Mouse (Mus musculus): ENCODE data around the gene Egln1. TPM values are rescaled to one million over a fixed set of nuclear protein-coding genes. Genes with fewer than 3 reads are reported as not detected.

Egln1 gene
- total RNA-seq, 2 experiments from 2014 or later = 60.0 to 71.9 TPM

GRCm38 (mm10) chr8:124905482-124905881 is 43.6 kb downstream of the Egln1 start:
- no peak for DNase-seq

- no peak for DNase-seq
Observed at GRCm38 (mm10) chr8:124903198-124903597, 45.9 kb downstream of the Egln1 start.

GRCm38 (mm10) chr8:124898251-124898905 is 50.7 kb downstream of the Egln1 start:
- no peak for DNase-seq

GRCm38 (mm10) chr8:124897386-124898250 is 51.5 kb downstream of the Egln1 start, which contains the start of the genes Exoc8 and Sprtn:
Exoc8 (minus strand) TSS chr8:124897705.
Sprtn (plus strand) TSS chr8:124897886.
- DNase-seq = peak; percentile 99

GRCm38 (mm10) chr8:124896632-124897385 is 52.3 kb downstream of the Egln1 start:
- DNase-seq = peak; percentile 77

DNA sequence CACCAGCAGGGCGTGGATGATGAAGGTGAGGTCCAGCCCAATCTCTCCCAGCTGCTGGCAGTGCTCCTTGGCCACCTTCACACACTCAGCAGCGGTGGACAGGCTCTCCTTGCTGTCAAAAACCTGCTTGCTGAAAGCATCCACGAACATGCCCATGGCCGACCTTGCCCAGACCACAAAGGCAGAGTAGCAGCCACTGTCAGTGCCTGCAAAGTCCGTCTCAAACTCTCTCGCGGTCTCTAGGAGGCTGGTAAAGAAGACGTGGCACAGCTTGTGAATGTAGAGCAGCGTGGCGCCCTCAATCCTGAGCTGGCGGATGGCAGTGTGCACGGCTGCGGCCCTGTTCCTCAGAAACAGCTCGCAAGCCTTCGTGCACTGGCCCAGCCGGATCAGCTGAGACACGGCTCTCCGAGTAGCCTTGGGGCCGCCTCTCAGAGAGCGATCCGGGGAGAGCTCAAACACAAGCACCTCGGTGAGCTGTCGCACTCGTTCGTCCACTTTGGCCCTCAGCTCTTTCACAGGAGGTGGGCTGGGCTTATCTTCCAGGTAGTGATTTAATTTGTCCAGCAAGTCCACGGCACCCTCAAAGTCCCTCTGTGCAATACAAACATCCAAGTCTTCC is 53.0 kb downstream of the Egln1 start:
- DNase-seq = no peak

GRCm38 (mm10) chr8:124892596-124892995 is 56.5 kb downstream of the Egln1 start:
- no peak for DNase-seq

DNA sequence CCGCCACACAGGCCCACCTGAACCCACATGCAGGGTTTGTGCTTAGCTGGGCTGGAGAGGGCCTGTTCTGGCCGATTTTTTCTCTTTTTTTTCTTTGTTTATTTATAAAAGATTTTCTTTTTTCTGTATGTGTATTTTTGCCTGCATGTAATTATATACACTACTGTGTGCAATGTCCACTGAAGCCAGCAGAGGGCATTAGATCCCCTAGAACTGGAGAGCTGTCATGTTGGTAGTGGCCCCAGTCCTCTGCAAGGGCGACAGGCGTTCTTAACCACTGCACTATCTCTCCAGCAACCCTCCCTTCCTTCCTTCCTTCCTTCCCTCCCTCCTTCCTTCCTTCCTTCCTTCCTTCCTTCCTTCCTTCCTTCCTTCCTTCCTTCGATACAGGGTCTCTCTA is 60.7 kb downstream of the Egln1 start:
- no peak for DNase-seq

DNA sequence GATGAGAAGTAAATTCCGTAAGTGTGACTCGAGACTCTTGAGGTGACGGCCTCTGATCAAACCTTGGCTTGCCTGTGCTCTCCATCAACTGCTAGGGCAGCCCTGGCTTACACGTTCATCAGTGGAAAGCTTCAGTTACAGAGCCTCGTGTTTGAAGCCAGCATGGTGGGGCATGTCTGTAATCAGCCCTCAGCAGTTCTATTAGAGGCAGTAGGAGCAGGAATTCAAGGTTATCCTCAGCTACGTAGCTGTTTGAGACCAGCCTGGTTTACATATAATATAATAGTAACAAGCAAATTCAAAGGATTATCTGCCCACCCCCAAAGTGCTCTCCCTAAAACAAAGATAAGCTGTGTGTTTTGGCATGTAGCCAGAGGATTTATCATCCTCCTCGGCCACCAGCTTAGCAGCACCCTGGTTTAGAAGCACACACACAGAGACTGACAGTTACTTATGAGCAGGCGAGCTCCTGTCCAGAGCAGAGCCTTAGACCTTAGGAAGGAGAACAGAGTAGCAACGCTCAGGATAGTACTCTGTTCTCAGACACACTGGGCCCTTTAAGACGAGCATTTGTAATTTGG is 70.1 kb downstream of the Egln1 start:
- no peak for DNase-seq

DNA sequence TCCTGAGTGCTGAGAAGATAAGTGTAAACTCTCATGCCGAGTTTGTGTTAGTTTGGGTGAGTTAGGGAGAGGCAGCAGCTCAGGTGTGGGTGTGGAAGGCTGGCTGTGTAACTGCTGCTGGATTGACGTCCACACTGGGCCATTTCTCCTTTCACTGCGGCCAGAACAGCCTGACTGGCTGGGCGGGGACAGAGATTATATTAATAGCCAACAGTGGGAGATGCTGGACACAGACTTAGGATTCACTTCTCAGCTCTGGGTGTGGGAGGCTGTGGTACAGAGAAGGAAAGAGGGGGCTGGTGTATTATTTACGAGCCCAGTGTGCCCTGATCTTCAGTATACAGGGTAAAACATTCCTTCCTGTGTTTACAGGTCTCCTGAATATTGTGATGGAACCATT is 71.0 kb downstream of the Egln1 start:
- DNase-seq = no peak

GRCm38 (mm10) chr8:124872690-124873089 is 76.4 kb downstream of the Egln1 start:
- DNase-seq = no peak

DNA sequence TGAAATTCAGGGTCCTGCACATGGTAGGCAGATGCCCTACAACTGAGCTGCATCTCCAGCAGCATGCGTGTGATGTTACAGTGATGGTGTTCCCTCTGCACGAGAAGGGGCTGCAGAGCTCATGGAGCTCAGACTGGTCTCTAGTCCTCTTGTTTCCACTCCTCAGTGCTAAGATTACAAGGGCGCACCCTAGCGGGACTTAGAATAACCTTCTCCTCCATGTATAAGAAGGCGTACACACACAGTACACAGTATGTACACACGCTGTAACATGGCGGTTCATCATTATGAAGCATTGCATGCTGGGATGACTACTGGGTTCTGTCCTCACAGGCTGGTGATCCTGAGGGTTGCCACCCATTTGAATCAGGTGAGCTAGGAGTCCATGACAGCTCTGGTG is 77.0 kb downstream of the Egln1 start:
- no peak for DNase-seq

DNA sequence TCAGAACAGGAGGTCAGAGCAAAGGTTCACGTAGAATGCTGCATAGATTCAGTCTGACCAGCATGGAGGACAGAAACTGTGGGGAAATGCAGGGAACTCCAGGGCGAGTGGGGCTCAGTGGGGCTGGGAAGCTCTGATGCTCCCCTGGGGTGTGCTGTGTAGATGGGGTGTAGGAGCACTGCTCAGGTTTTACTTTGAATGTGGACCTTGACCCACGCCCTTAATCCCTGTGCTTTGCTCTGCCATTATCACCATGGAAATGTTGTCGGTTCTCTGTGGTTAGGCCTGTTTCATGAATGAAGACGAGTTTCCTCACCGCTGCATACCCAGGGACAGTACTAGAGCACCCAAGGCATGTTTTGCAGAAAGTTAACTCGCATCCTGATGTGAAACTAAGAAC is 77.7 kb downstream of the Egln1 start:
- no peak for DNase-seq

DNA sequence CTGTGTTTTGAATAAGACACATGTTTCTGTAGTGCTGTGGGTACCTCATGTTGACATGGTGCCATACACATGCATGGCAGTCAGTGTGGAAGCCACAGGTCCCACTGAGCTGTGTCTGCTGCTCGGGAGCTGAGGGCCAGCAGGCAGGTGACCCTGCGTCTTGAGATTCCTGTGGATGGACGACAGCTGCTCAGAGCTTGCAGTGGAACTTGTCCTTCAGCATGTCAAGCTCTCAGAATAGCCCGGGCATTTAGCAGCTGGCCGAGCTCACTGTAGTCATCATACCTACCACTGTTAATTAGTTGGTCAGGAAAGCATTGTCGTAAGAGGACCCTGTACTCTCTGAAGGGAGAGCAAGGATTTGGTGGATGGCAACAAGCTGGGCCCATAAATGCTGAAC is 79.4 kb downstream of the Egln1 start:
- peak; percentile 9 for DNase-seq

- no peak for DNase-seq
Observed at GRCm38 (mm10) chr8:124867126-124867525, 82.0 kb downstream of the Egln1 start.

DNA sequence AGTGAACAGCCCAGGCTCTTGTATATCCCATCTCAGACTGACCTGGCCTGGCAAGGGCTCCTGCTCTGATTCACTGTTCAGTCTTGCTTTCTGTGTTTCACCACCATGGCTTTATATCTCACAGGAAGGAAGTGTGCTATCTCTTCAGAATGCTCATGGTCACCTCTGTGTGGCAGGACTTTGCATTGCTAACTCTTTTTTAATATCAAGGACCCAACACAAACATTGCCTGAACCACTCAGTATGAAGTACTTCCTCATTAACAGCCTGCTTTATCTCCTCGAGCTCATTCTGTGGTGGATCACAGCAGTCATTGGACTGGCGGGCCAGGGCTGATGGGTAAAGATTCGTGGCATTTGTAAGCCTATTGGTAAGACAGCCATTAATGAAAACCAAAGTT is 82.5 kb downstream of the Egln1 start:
- DNase-seq = no peak

GRCm38 (mm10) chr8:124863729-124864128 is 85.4 kb downstream of the Egln1 start:
- no peak for DNase-seq

- DNase-seq = no peak
Observed at GRCm38 (mm10) chr8:124863163-124863677, 85.9 kb downstream of the Egln1 start.

DNA sequence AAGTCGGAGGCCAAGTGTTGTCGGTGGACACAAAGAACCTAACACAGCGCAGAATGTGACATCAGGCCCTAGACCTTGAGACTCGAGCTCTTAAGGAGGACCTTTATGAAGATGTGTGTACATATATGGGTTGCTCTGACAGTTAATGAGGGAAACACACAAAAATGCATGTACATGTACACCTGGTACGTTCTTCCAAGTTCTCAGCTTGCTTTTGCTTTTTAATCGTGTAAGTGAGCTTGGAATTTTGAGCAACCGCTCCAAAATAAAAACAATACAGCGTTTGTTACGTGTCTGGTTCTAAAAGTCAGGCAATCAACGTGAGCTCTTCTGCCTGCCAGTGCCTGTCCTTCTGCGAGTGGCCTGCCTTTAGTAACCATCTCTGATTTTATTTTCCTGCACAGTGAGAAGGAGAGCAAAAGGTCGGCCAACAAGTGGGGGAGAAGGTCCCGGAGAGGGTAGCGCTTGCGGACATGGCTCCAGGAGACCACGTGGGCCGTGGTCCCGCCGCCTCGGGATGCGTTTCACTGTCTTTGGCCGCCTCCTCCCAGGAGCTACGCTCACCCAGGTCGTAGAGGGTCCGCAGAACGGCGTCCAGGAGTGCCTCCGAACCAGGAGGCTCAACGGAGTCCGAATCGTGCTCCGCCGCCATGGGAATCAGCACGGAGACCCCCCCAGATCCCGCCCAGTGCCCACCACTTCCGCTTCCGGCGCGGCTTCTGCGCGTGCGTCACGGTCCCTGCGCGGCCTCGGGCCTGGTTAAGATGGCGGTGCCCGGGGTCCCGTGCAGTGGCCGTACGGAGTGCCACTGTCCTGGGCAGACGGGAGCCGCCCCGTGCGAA is 86.6 kb downstream of the Egln1 start, which contains the start of the genes Gnpat and 2810004N23Rik:
Gene Gnpat, plus strand, starts transcription at position 713 of the 842 bp plus-strand sequence.
Gene 2810004N23Rik, minus strand, starts transcription at position 800 of the 842 bp plus-strand sequence.
- peak; percentile 95 for DNase-seq

DNA sequence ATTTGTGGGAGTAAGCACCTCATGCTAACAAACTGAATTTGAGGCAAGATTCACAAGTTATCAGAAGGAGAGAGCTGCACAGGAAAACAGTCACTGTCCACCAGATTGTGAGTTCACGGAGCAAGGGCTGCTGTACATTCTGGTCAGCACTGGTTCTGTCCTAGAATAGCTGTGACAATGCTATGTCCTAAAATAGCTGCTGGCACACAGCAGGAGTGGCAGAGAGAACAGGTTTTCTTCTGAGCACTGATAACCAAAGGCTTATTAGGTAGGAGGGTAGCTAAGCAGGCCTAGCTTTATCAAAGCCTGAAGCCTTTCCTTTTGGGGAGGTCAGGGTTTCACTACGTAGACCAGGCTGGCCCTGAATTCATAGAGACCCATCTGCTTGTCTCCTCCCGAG is 88.9 kb downstream of the Egln1 start:
- no peak for DNase-seq

Measured in gastrocnemius, postnatal 10 days (tissue).